Mouse (Mus musculus) cerebellum, adult 18-20 months (tissue): ENCODE results near the gene Wdr92.
A peak's percentile ranks its signal among the peaks of the same experiment; 100 is the strongest.
"Not testable (repeated sequence)": the region's sequence is repeated elsewhere in the genome, so short reads cannot be mapped to it uniquely, and the experiment has no call there.

Source experiments
- DNase-seq, 2 experiments: peaks; one replicate each; pipeline ENCODE4 v3.0.0; 2021

The Wdr92 gene

DNA sequence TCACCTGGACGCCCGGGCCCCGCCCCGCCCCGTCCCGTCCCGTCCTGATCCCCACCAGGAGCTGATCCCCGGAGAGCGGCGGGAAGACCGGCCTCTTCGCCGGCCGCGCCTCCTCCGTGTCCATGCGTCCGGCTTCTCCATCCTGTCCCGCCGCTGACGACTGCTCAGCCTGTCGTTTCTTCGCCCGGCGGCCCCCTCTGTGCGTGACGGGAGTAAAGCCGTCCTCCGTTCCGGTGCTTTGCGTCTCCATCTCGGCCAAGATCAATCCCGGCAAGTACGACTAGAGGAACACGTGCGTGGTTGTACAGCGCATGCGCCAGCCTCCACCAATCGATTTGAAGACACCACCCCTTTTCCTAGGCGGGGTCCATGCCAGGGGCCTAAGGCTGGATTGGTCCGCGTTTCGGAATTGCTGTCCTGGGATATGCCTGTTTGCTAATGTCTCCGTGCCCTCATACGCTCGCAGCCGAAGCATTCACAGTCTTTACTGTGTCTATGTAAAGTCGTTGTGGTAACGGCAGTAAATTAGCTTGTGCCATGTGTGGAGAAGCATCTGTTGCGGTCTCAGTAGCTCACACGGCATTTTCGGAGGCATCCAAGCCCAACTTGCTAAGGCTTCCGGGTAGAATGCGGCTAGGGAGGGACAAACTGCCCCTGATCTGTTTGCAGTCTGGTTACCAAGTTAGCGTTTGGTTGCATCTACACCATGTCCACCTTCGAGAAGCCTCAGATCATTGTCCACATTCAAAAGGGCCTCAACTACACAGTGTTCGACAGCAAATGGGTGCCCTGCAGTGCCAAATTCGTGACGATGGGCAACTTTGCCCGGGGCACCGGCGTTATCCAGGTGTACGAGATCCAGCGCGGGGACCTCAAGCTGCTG, 29.6 kb downstream of the Wdr92 start, which contains the start of gene Pno1:
TSS of gene Pno1 (minus strand) at position 311 of the 883 bp plus-strand sequence.
- peak; percentile 96 to 97 for DNase-seq

DNA sequence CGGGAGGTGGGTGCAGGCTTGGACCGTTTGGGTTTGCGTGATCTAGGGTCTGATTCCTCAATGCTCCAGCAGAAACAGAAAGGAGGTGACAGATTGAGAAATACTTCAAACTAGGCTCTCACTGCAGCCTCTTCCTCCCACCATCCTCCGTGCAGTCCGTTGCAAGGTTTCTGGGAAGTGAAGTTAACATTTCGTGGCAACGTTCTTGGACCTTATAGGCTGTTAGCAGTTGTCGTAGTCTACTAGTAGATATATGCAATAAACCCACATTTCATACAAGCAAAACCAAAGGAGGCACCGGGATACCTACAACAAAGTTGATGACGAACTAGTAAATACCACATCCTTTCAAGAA, 30.2 kb downstream of the Wdr92 start:
- peak in 1 of 2 experiments; percentile 5 for DNase-seq

DNA sequence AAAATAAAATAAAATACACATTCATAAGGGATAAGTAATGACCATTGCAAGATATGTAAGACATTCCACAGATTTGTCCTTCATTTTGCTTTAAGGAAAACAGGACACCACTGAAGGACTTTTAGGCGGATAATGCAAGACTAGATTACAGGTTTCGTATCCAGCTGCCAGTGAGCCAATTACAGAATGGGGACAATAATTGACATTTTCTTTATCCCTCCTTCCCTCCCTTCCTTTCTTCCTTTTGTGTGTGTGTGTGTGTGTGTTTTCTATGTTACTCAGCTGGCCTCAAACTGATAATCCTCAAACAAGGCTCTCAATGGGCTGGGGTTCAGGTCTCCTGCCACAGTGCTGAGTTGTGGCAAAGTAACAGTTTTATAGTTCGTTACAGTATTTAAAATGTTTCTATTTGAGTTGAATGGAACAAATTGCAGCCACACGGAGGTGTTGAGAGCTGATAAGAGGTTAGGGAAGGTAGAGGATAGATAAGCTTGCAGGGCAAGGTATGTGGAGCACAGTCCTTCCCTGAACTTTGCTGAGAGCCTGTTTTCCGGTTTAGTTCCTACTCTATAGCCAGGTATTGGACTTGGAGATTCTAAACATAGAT, 31.1 kb downstream of the Wdr92 start:
- DNase-seq = no peak

DNA sequence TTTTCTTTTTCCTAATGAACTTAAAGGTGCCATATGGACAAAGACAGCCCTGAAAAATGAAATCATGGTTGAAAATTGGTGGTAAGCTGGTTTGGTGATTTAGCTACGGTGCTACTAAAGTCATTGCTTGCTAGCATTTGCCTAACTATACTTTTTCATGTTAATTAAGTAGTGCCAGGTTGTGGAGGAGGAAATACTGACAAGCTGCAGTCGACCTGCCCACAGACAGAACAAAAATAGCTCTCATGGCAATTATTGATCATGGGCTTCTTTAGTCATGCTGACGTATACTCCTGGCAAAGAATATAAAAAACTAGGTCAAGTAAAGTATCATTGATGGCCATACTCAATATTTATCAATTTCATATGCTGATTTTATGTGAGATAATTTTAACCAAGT, 33.6 kb downstream of the Wdr92 start:
- no peak for DNase-seq

DNA sequence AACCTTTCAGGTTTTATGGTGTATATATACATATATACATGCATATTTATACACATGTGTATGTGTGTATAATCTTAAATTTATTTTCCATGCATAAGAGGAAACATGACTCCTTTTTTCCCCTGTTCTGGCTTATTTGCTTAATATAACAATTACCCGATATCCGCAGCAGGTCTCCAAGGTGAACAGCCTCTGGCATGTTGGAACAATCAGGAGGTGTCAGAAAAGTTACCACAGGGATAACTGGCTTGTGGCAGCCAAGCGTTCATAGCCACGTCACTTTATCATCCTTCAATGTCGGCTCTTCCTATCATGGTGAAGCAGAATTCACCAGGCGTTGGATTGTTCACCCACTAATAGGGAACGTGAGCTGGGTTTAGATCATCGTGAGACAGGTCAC, 39.2 kb downstream of the Wdr92 start:
- no peak for DNase-seq

DNA sequence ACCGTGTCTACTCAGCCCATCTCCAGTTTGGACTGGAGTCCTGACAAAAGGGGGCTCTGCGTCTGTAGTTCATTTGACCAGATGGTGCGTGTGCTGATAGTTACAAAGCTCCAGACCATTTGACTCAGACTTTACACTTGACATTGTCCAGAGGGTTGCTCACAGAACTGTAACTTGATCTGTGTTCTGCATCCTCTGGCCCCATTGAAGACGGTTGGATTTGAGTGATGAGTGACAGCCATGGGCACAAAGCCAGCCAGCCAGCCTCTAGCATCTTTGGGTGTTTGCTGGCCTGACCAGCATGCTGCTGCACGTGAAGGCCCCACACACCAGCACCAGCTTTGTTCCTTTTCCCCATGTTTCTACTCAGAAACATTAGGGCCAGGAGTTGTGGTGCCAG, 50.9 kb downstream of the Wdr92 start:
- DNase-seq = no peak

DNA sequence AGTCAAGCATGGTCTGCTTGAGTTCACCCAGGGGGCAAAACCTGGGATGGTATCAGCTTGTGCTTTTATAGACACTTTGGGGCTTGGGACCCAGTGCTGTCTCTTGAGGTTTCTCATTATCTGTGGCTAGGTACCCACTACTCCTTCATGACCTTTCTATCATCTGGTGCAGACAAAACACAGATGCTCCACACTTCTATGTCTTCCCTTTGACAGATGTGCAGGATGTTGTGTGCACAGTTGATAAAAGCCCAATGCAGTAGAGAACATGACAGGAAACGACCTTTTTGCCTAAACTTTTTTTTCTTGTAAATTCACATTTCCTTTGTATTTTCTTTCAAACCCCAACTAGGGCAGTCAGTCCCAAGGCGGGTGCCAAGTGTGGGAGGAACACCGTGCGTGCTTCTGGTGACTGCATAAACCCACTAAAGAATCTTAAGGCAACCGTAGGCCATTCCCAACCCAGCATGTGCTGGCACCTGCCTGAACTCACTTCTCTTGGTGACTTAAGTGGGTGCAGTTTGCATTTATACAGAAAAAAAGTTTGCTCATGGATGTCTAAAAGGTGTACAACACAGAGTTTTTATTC, 54.6 kb downstream of the Wdr92 start:
- DNase-seq = no peak

DNA sequence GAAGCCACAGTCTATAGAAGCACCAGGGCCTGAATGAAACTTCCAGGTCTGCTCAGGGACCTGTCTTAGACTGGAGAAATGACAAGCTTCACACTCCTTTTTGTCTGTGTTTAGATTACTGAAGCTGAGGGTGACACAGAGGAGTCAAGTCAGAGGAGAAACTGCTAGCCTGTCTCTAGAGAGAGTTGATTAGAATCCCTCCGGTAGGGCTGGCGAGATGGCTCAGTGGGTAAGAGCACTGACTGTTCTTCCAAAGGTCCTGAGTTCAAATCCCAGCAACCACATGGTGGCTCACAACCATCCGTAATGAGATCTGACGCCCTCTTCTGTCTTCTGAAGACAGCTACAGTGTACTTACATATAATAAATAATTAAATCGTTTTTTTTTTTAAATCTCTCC, 56.7 kb downstream of the Wdr92 start:
- DNase-seq = not testable (repeated sequence)

DNA sequence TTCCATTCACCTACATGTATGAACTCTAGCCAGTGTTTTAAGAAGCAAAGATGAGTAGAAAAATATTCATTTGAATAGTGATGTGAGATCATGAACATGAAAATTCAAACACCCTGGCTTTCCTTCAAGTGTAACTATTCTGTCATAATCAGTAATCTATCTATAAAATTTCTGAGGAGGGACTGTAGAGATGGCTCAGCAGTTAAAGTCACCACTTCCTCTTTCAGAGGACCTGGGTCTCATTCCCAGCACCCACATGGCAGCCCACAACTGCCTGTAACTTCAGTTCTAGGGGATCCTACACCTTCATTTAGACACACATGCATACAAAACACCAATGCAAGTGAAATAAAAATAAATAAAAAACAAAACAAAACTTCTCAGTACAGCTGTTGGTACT, 66.8 kb downstream of the Wdr92 start:
- DNase-seq = no peak

DNA sequence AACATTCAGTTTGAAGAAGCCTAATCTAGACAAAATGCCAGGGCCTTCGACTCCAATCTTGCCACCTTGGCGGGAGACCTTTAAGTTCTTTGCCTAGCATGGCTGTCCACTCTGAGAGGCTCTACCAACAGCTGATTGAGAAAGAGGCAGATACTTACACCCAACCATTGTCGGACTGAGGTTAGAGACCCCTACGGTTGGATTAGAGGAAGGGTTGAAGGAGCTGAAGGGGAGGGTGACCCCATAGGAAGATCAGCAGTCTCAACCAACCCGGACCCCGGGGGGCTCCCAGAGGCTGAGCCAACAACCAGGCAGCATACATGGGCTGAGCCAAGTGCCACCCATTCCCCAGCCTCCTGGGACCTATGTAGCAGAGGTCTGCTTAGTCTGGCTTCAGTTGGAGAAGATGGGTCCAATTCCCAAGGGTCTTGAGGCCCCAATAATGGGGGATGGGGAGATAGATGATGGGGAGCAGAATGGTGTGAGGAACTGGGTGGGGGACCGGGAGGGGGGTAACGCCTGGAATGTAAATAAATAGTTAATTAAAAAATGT, 75.0 kb downstream of the Wdr92 start:
- DNase-seq = peak; percentile 19 to 38

DNA sequence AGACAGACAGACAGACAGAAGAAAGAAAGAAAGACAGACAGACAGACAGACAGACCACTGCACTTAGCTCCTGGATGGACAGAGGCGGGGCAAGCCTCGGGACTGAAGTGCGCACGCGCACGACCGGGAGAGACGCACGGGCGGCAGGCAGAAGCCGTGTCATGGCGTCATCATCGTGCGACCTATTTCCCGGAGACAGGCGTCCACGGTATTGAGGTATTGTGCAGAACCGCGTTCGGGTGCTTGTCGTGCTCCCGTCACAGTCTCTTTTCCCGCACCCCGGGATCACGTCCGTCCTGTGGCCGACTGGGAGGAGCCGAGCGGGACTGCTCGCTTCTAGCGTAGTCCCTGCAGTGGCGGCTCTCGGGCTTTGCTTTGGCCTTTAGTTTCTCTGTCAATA, 75.5 kb downstream of the Wdr92 start, which contains the start of gene C1d:
TSS of gene C1d (plus strand) at position 137 of the 400 bp plus-strand sequence.
- peak; percentile 96 to 97 for DNase-seq

DNA sequence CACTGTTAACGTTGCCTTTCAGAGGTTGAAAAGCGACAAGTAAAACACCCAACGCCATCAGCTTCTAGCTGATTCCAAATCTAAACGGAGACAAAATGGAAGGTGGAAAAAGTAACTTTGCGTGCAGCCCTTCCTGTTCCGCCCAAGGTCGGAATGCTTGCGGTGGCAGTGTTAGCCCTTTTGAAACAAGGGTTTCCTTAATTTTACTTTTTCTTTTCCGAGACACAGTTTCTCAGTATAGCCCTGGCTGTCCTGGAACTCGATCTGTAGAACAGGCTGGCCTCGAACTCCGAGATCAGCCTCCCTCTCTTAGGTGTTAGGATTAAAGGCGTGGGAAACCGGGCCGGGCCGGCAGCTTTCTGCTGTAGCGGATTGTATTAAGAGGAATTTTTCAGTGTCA, 76.0 kb downstream of the Wdr92 start:
- peak in 1 of 2 experiments; percentile 42 for DNase-seq

DNA sequence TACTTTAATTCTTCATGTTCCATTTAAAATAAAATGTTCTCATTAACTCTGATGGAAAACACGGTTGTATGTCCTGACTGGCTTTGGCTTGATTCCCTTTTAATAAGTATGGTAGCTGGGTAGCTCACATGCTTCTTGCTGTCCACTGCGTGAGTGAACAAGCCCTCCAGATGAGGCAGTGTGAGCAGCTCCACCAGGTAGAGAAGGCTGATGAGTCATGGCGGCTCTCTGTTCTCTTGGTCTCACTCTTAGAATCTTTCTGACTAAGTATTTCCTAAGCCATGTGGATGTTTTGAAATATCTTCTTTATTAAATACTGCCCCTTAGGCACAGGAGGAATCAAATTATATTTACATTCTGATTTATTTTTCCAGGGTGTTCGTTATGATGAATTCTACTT, 85.3 kb downstream of the Wdr92 start:
- no peak for DNase-seq

DNA sequence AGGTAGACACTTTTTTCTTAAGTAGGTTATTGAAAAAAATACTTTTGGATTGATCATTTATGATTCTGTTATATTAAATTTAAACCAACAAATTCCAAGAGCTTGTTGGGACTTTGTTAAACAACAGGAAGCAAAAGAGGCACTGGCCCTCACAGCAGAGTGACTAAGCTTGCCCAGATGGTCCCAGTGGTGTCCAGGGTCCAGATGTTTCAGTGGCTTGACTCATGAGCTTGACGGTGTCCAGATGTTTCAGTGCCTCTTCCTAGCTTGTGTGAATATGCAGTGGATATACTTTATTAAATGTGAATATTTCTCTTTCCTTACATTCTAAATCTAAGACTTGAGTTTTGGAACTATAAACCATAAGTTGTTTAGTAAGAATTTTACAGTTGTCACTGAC, 86.9 kb downstream of the Wdr92 start:
- no peak for DNase-seq

DNA sequence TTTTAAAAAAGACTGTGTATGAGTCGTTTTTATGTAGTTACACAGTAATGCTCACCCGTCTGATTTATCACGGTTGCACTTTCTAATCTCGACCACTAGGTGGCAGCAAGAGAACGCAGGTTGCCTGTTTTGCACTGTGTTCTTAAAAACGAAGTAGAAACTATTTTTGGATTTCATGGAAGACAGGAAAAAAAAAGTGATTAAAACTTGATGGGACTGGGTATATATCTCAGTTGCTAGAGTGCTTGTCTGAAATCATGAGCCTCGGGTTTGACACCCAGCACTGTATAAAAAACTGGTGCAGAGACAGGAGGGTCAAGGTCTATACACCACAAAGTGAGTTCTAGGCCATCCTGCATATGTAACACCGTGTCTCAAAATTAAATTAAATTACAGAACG, 98.1 kb downstream of the Wdr92 start:
- DNase-seq = peak; percentile 29 to 49
